ENCODE assay signal across 9 mouse cellular contexts in genomic region chr5:5664371-5664926, GRCm38 (mm10). TPM values are rescaled to one million over a fixed set of nuclear protein-coding genes. Genes with fewer than 3 reads are reported as not detected.
DNase-seq lines count a peak whose midpoint lies in the region; ATAC-seq and TF ChIP-seq lines count a peak whose summit lies in the region.
"Had no signal": no experiment of that assay in that cellular context is flagged by ENCODE, and none has a peak within 500 bp of the region (broad histone marks: within the 10 kb centered on the region; RNA-seq: fewer than 3 reads in every experiment).

No protein-coding gene starts in this region.

- H3K36me3 ChIP-seq in embryonic facial prominence, embryonic 15.5 days: no peaks in the 10 kb centered on the region
- H3K36me3 ChIP-seq in intestine, embryonic 15.5 days: no peaks in the 10 kb centered on the region
- peaks cover 4% of the 10 kb centered on the region for H3K36me3 ChIP-seq in myocyte (ENCODE audit: control insufficient read depth, insufficient read depth)

- intact Hi-C loops in left cerebral cortex, adult 2 months (cut with DNase I): loop anchor here (5.0 kb wide), 1 partner anchor 83 kb away; the partner anchor contains the start of gene Steap1
- intact Hi-C loops in left cerebral cortex, postnatal 10 days (cut with DNase I): no loop called here
- intact Hi-C loops in left cerebral cortex, postnatal 25 days (cut with DNase I): loop anchor here (5.0 kb wide), 1 partner anchor 83 kb away; the partner anchor contains the start of gene Steap1

- peak overlapping the region; percentile 85 for H3K4me3 ChIP-seq in left cerebral cortex, adult 2 months
- H3K4me3 ChIP-seq in embryonic facial prominence, embryonic 15.5 days (replicated peaks): peak overlapping the region; percentile 70
- peak overlapping the region; percentile 67 for H3K4me3 ChIP-seq in intestine, embryonic 15.5 days (replicated peaks)
- peak overlapping the region; percentile 33 for H3K4me3 ChIP-seq in myocyte

- no peaks in the 10 kb centered on the region for H3K27me3 ChIP-seq in embryonic facial prominence, embryonic 15.5 days
- H3K27me3 ChIP-seq in intestine, embryonic 15.5 days (replicated peaks): no peaks in the 10 kb centered on the region
- H3K27me3 ChIP-seq in myocyte (ENCODE audit: control insufficient read depth, insufficient read depth, insufficient read length): no peaks in the 10 kb centered on the region

- 0 out of 2 replicates have a peak, but pooled peaks cover 3% of the 10 kb centered on the region for H3K4me1 ChIP-seq in embryonic facial prominence, embryonic 15.5 days
- H3K4me1 ChIP-seq in intestine, embryonic 15.5 days (replicated peaks): no peaks in the 10 kb centered on the region

- WGBS in embryonic facial prominence, embryonic 15.5 days: 47% methylated on average over 6 of the region's 6 CpGs
- WGBS in intestine, embryonic 15.5 days: 54% methylated on average over 6 of the region's 6 CpGs

- peak; percentile 8; the same call in 1 of the 2 replicates for ATAC-seq in embryonic facial prominence, embryonic 15.5 days (ENCODE audit: insufficient number of reproducible peaks, low FRiP score, low TSS enrichment, low read depth)
- no peak for ATAC-seq in intestine, embryonic 15.5 days

- no peaks in the 10 kb centered on the region for H3K79me2 ChIP-seq in myocyte (ENCODE audit: control insufficient read depth, insufficient read depth)

- no peak overlapping the region for H3K27ac ChIP-seq in left cerebral cortex, adult 2 months
- no peak overlapping the region for H3K27ac ChIP-seq in embryonic facial prominence, embryonic 15.5 days (replicated peaks)
- H3K27ac ChIP-seq in intestine, embryonic 15.5 days: no peak overlapping the region
- H3K27ac ChIP-seq: macrophage had no signal

- peak overlapping the region; percentile 99 for H3K4me2 ChIP-seq in embryonic facial prominence, embryonic 15.5 days (replicated peaks)
- peak overlapping the region; percentile 99 for H3K4me2 ChIP-seq in intestine, embryonic 15.5 days (replicated peaks)
- H3K4me2 ChIP-seq in myocyte (ENCODE audit: low read depth): peak overlapping the region; percentile 95

- no peak for TF ChIP-seq POLR2A in myocyte (IDR thresholded peaks at IDR 0.05; ENCODE audit: insufficient read length, low read depth)

- TF ChIP-seq CTCF in left cerebral cortex, adult 2 months (IDR thresholded peaks at IDR 0.05): no peak

- DNase-seq in left cerebral cortex, adult 2 months (ENCODE audit: extremely low spot score in 1 of 2, low spot score in 2 of 2): no peak
- no peak for DNase-seq in left cerebral cortex, postnatal 10 days (ENCODE audit: extremely low spot score in 1 of 2, low spot score in 2 of 2)
- no peak for DNase-seq in adrenal gland, adult 2 months
- DNase-seq in left cerebral cortex, postnatal 25 days (ENCODE audit: low spot score in 2 of 2): no peak
- DNase-seq in adrenal gland, adult 8-10 months: no peak

- H3K9ac ChIP-seq in embryonic facial prominence, embryonic 15.5 days: peak overlapping the region; percentile 64; the same call in 1 of the 2 replicates
- peak overlapping the region; percentile 54 for H3K9ac ChIP-seq in intestine, embryonic 15.5 days

- H3K9me3 ChIP-seq in embryonic facial prominence, embryonic 15.5 days (replicated peaks): no peaks in the 10 kb centered on the region
- H3K9me3 ChIP-seq in intestine, embryonic 15.5 days: no peaks in the 10 kb centered on the region

- H3ac ChIP-seq in myocyte (ENCODE audit: control insufficient read depth, insufficient read length): peak overlapping the region; percentile 45

TF ChIP-seq in myocyte, 11 proteins besides CTCF, POLR2A, EP300 and RAD21:
- TF ChIP-seq MYOD1 (IDR thresholded peaks at IDR 0.05; ENCODE audit: control insufficient read depth in 1 of 3, insufficient read length in 2 of 3, low read depth in 2 of 3) (no peak), CEBPB (IDR thresholded peaks at IDR 0.05; ENCODE audit: insufficient read depth, poor library complexity, severe bottlenecking) (no peak), POLR2AphosphoS2 (IDR thresholded peaks at IDR 0.05; ENCODE audit: insufficient read length, low read depth) (no peak), MAX (IDR thresholded peaks at IDR 0.05; ENCODE audit: low read depth) (no peak), MYOG (IDR thresholded peaks at IDR 0.05; ENCODE audit: control insufficient read depth in 1 of 3, insufficient read depth in 1 of 3, insufficient read length in 2 of 3, low read depth in 2 of 3) (no peak), REST (IDR thresholded peaks at IDR 0.05; ENCODE audit: insufficient read depth, insufficient read length) (no peak), TCF3 (IDR thresholded peaks at IDR 0.05; ENCODE audit: insufficient read length, low read depth) (no peak), SRF (IDR thresholded peaks at IDR 0.05; ENCODE audit: control insufficient read depth, insufficient read length, low read depth) (no peak), USF1 (IDR thresholded peaks at IDR 0.05; ENCODE audit: low read depth) (no peak), TCF12 (IDR thresholded peaks at IDR 0.05; ENCODE audit: insufficient read depth, poor library complexity, severe bottlenecking) (no peak)

RNA-seq across cellular contexts. Expression of gene Cfap69, which starts 0.4 kb away (rescaled TPM):
- 10 to 100 TPM; 21.5 to 28.2 TPM for total RNA-seq in left cerebral cortex, adult 2 months (2021)
- 10 to 100 TPM; 16.9 to 19.7 TPM for total RNA-seq in left cerebral cortex, postnatal 10 days (2021)
- polyA plus RNA-seq in embryonic facial prominence, embryonic 15.5 days (2015; fragmentation: Nextera tagmentation; extraction: Ambion mirVana): 6.2 and 7.3 TPM in 2 replicates
- 1.3 and 1.5 TPM in 2 replicates for polyA plus RNA-seq in intestine, embryonic 15.5 days (2015; fragmentation: Nextera tagmentation; extraction: Ambion mirVana)
- 2.3 TPM for polyA plus RNA-seq in myocyte (2012; fragmentation: generic; extraction: Trizol)
- 1 to 10 TPM; 7.9 to 8.9 TPM for total RNA-seq in adrenal gland, adult 2 months (2021)
- polyA plus RNA-seq in adrenal gland, adult 2 months (2012; rRNA removed): 2.2 and 4.6 TPM in 2 replicates
- total RNA-seq in left cerebral cortex, postnatal 25 days (2021): 10 to 100 TPM; 16.7 to 18.6 TPM
- 10 to 100 TPM in 2 of 4 experiments, 1 to 10 TPM in 2; 6.1 to 22.5 (median 12.7) TPM for total RNA-seq in adrenal gland, adult 8-10 months (2022)
- polyA plus RNA-seq: macrophage had no signal

RNA-seq across cellular contexts. Expression of gene Steap2, which starts 29.9 kb away (rescaled TPM):
- 1 to 10 TPM; 8.1 to 9.5 TPM for total RNA-seq in left cerebral cortex, adult 2 months (2021)
- total RNA-seq in left cerebral cortex, postnatal 10 days (2021): 1 to 10 TPM; 7.3 to 7.5 TPM
- polyA plus RNA-seq in embryonic facial prominence, embryonic 15.5 days (2015; fragmentation: Nextera tagmentation; extraction: Ambion mirVana): 5.2 and 6.2 TPM in 2 replicates
- 7.8 and 9.5 TPM in 2 replicates for polyA plus RNA-seq in intestine, embryonic 15.5 days (2015; fragmentation: Nextera tagmentation; extraction: Ambion mirVana)
- 15.5 TPM for polyA plus RNA-seq in myocyte (2012; fragmentation: generic; extraction: Trizol)
- total RNA-seq in adrenal gland, adult 2 months (2021): 10 to 100 TPM; 34.1 to 53.0 TPM
- polyA plus RNA-seq in adrenal gland, adult 2 months (2012; rRNA removed): 16.7 and 24.0 TPM in 2 replicates
- 1 to 10 TPM; 8.2 to 9.1 TPM for total RNA-seq in left cerebral cortex, postnatal 25 days (2021)
- 10 to 100 TPM; 41.9 to 82.0 (median 64.8) TPM for total RNA-seq in adrenal gland, adult 8-10 months (2022)
- polyA plus RNA-seq: macrophage had no signal

Comparison
In these comparisons a context has a peak if more than half of its experiments do, and no peak if none do; other contexts are left out.
1. H3K4me3 ChIP-seq: peak in every context shown above with its lines; median percentile 85 in left cerebral cortex, adult 2 months; 70 in embryonic facial prominence, embryonic 15.5 days; 67 in intestine, embryonic 15.5 days; 33 in myocyte.